Mouse (Mus musculus) lung, adult 2 months (tissue): ENCODE measurements at regions not wholly inside any gene's neighbourhood (a gene's known extent, or its start where the extent isn't known, plus 50 kb on each side); places are given as distances from the start of the nearest gene placed in this dataset.

Source experiments
- CTCF ChIP-seq: fragments of 200-500 bp; IDR thresholded peaks from 2 replicates; pipeline ENCODE4 v1.5.1; 2011; ENCODE audit warnings: mild to moderate bottlenecking, low read length, control low read depth; ENCODE audit not compliant: insufficient read depth
- POLR2A ChIP-seq: fragments of 200-500 bp; IDR thresholded peaks from 2 replicates; pipeline ENCODE4 v1.6.1; 2011; ENCODE audit warnings: low read depth, mild to moderate bottlenecking, control low read depth, low read length, borderline replicate concordance; ENCODE audit errors: extremely low read depth

DNA sequence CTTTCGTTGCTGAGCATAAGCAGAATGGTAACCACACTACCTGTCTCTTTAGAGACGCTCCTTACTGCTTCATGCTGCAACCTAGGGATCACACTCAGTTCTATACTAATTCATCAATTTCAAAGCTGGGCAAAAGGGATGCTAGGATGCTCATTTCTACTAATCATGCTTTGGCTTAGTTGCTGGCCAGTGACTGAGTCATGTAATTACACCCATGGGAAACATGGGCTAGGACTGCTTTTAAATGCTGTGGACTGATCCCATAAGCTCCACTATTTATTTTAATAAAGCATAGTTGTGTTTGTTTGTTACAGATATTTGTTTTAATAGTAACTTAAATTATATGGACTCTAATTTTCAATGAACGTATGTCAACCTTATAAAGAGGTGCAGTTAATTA, 373.2 kb upstream of the Actbl2 start:
- TF ChIP-seq POLR2A, result no peak
- no peak for TF ChIP-seq CTCF
